Comparison of ENCODE assay signal across 13 mouse cellular contexts in genomic region chr12:79850021-79850420, GRCm38 (mm10).
DNase-seq lines count a peak whose midpoint lies in the region; ATAC-seq lines count a peak whose summit lies in the region.
"Had no signal": no experiment of that assay in that cellular context is flagged by ENCODE, and none has a peak within 500 bp of the region (broad histone marks: within the 10 kb centered on the region; RNA-seq: fewer than 3 reads in every experiment).

No protein-coding gene starts in this region.

- no peak overlapping the region for H3K9ac ChIP-seq in kidney, embryonic 14.5 days (ENCODE audit: low read depth, low read length)
- H3K9ac ChIP-seq in kidney, embryonic 15.5 days, result no peak overlapping the region
- H3K9ac ChIP-seq: embryonic facial prominence, embryonic 12.5 days; limb, embryonic 15.5 days had no signal

- no peaks in the 10 kb centered on the region for H3K36me3 ChIP-seq in kidney, embryonic 14.5 days (ENCODE audit: control insufficient read depth, insufficient read depth, low read length)
- H3K36me3 ChIP-seq in kidney, embryonic 15.5 days, result no peaks in the 10 kb centered on the region
- H3K36me3 ChIP-seq: embryonic facial prominence, embryonic 12.5 days; limb, embryonic 15.5 days had no signal

- H3K27ac ChIP-seq in kidney, embryonic 14.5 days (ENCODE audit: low read depth, low read length), result no peak overlapping the region
- peak overlapping the region; percentile 5; the same call in 1 of the 2 replicates for H3K27ac ChIP-seq in kidney, embryonic 15.5 days
- H3K27ac ChIP-seq: limb, embryonic 15.5 days had no signal

- H3K27me3 ChIP-seq in kidney, embryonic 14.5 days (ENCODE audit: control insufficient read depth, insufficient read depth, low read length), result no peaks in the 10 kb centered on the region
- no peaks in the 10 kb centered on the region for H3K27me3 ChIP-seq in kidney, embryonic 15.5 days
- H3K27me3 ChIP-seq: embryonic facial prominence, embryonic 12.5 days; limb, embryonic 15.5 days had no signal

- no peaks in the 10 kb centered on the region; the same call in 1 of the 2 replicates for H3K9me3 ChIP-seq in kidney, embryonic 14.5 days (ENCODE audit: control insufficient read depth, low read length)
- no peaks in the 10 kb centered on the region for H3K9me3 ChIP-seq in kidney, embryonic 15.5 days (replicated peaks)
- H3K9me3 ChIP-seq: embryonic facial prominence, embryonic 12.5 days had no signal

- WGBS in kidney, embryonic 14.5 days, result 80% methylated on average over 5 of the region's 5 CpGs
- WGBS in kidney, embryonic 15.5 days, result 76% methylated on average over 5 of the region's 5 CpGs

- ATAC-seq in kidney, embryonic 14.5 days (ENCODE audit: low FRiP score, low TSS enrichment), result no peak
- no peak for ATAC-seq in kidney, embryonic 15.5 days (replicated peaks; ENCODE audit: low FRiP score)

- no peak overlapping the region for H3K4me3 ChIP-seq in kidney, embryonic 14.5 days (ENCODE audit: low read length)
- no peak overlapping the region for H3K4me3 ChIP-seq in kidney, embryonic 15.5 days (replicated peaks)
- H3K4me3 ChIP-seq: embryonic facial prominence, embryonic 12.5 days; limb, embryonic 15.5 days had no signal

- H3K4me2 ChIP-seq in kidney, embryonic 14.5 days (replicated peaks; ENCODE audit: low read depth, low read length), result no peak overlapping the region
- H3K4me2 ChIP-seq in kidney, embryonic 15.5 days, result no peak overlapping the region
- H3K4me2 ChIP-seq: embryonic facial prominence, embryonic 12.5 days; limb, embryonic 15.5 days had no signal

- peaks cover 34% of the 10 kb centered on the region for H3K4me1 ChIP-seq in kidney, embryonic 14.5 days (ENCODE audit: control insufficient read depth, insufficient read depth, low read length)
- H3K4me1 ChIP-seq in kidney, embryonic 15.5 days, result peaks cover 66% of the 10 kb centered on the region

- DNase-seq in adrenal gland, adult (ENCODE audit: inconsistent age in 2 of 2, low spot score in 1 of 2), result peak; percentile 36 to 69
- DNase-seq in adrenal gland, postnatal 10 days, result no peak
- peak; percentile 28 for DNase-seq in kidney, adult 18-20 months
- peak; percentile 64 for DNase-seq in lung, postnatal 25 days (ENCODE audit: low spot score)
- no peak for DNase-seq in cerebellum, adult 11-12 months
- DNase-seq in retina, embryonic 14.5 days (ENCODE audit: low spot score), result no peak
- DNase-seq: cerebellum, adult 18-20 months; layer of hippocampus, postnatal 36 days; thymus, postnatal 4 days had no signal

Comparison
In these comparisons a context has a peak if more than half of its experiments do, and no peak if none do; other contexts are left out.
1. DNase-seq: peak in adrenal gland, adult (2 of 2), kidney, adult 18-20 months (single experiment) and lung, postnatal 25 days (single experiment); none in adrenal gland, postnatal 10 days (single experiment), cerebellum, adult 11-12 months (single experiment) and retina, embryonic 14.5 days (single experiment).